Mouse (Mus musculus): ENCODE measurements around the gene Them7.

- TF ChIP-seq GATA2 (IDR thresholded peaks at IDR 0.05; ENCODE audit: borderline replicate concordance, low read depth, low read length) (no peak), CTCF (IDR thresholded peaks at IDR 0.05; ENCODE audit: low read depth, low read length) (no peak), POLR2AphosphoS5 (IDR thresholded peaks at IDR 0.05; ENCODE audit: insufficient replicate concordance, low read depth, low read length) (no peak), GATA1 (IDR thresholded peaks at IDR 0.05; ENCODE audit: borderline replicate concordance, low read length) (no peak)
Observed at GRCm38 (mm10) chr2:105373658-105374057, 149.5 kb downstream of the Them7 start.
